Mouse (Mus musculus): ENCODE measurements around the gene Psmg1.

The Psmg1 gene

GRCm38 (mm10) chr16:95956618-95957017, 34.1 kb downstream of the Psmg1 start:
- peak in 1 of 2 experiments; percentile 16 for DNase-seq

GRCm38 (mm10) chr16:95955716-95956346, 34.9 kb downstream of the Psmg1 start:
- no peak for DNase-seq

- DNase-seq: no peak
Measured at GRCm38 (mm10) chr16:95954341-95954740, 36.4 kb downstream of the Psmg1 start.

GRCm38 (mm10) chr16:95953159-95953650, 37.6 kb downstream of the Psmg1 start:
- no peak for DNase-seq

GRCm38 (mm10) chr16:95951471-95951870, 39.3 kb downstream of the Psmg1 start:
- no peak for DNase-seq

- peak; percentile 71 to 75 for DNase-seq
Measured at GRCm38 (mm10) chr16:95945389-95946311, 45.1 kb downstream of the Psmg1 start.

GRCm38 (mm10) chr16:95943186-95943585, 47.6 kb downstream of the Psmg1 start:
- no peak for DNase-seq

- DNase-seq: no peak
Measured at GRCm38 (mm10) chr16:95941575-95941974, 49.2 kb downstream of the Psmg1 start.

- peak; percentile 21 to 39 for DNase-seq
Measured at GRCm38 (mm10) chr16:95935495-95935961, 55.2 kb downstream of the Psmg1 start.

GRCm38 (mm10) chr16:95932860-95933259, 57.9 kb downstream of the Psmg1 start:
- no peak for DNase-seq

GRCm38 (mm10) chr16:95931509-95931908, 59.3 kb downstream of the Psmg1 start:
- DNase-seq: peak; percentile 13 to 27
